Mouse (Mus musculus): ENCODE data around the gene Tas2r104. TPM values are rescaled to one million over a fixed set of nuclear protein-coding genes. Genes with fewer than 3 reads are reported as not detected.

The Tas2r104 gene
- not detected in 2 replicates for polyA plus RNA-seq (2016; fragmentation: Nextera tagmentation; extraction: Ambion mirVana)

- 80% methylated on average over 1 of the region's 1 CpGs for WGBS
- H3K36me3 ChIP-seq: no peaks in the 10 kb centered on the region
- H3K4me2 ChIP-seq (replicated peaks): no peak within 1 kb of the TSS
- no peaks in the 10 kb centered on the region for H3K4me1 ChIP-seq
- H3K9ac ChIP-seq (replicated peaks): no peak within 1 kb of the TSS
- no peaks in the 10 kb centered on the region for H3K27me3 ChIP-seq
- no peaks in the 10 kb centered on the region for H3K9me3 ChIP-seq
- no peak within 1 kb of the TSS for H3K27ac ChIP-seq (replicated peaks)
- H3K4me3 ChIP-seq: no peak within 1 kb of the TSS
- no peak for ATAC-seq (ENCODE audit: low FRiP score, low read depth)
These were observed at the start of gene Tas2r104 for GRCm38 (mm10) chr6:131685644-131686043. Tas2r104 (minus strand) TSS chr6:131685744.

DNA sequence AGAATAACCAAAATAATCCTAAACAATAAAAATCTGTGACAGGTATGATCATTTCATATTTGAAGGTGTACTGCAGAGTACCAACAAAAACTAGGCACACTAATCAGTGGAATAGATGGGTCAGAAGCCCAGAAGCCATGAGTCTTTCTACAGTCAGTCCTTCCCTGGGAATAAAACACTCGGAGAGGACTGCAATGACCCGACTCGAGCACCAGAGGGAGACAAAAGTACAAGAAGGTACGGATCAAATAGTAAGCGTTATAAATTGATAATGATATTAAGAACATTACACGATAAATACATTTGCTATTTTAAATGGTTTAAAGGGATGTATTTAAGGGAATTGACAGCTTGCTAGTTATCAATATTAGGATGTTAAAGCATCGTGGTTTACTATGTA lies 27.3 kb upstream of the Tas2r104 start:
- Histone ChIP-seq H3K4me2 (replicated peaks) (no peak overlapping the region), H3K9ac (replicated peaks) (no peak overlapping the region), H3K4me3 (no peak overlapping the region), H3K4me1 (no peaks in the 10 kb centered on the region), H3K36me3 (no peaks in the 10 kb centered on the region), H3K9me3 (peaks cover 7% of the 10 kb centered on the region; the same call in 1 of the 2 replicates), H3K27ac (replicated peaks) (no peak overlapping the region), H3K27me3 (no peaks in the 10 kb centered on the region)
- WGBS: 50% methylated on average over 7 of the region's 7 CpGs
- ATAC-seq (ENCODE audit: low FRiP score, low read depth): no peak

DNA sequence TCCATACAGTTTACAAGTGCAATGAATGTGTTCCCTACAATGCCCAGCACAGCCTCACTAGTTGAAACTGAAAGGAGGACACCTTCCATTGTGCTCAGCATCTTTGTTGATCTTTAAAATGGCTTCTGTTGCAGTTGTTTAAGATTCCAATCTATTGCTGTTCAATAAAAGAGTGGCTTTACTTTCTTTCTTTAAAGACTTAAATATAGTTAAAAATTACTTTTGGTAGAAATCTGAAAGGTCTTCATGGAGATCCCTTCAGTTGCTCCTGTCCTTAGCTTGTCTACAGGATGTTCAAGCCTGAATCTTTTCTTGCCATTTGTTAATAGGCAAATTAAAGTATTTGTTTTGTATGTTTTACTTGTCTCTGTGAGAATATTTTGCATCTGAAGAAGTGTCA lies 4.4 kb upstream of the Tas2r104 start, which contains the start of gene Tas2r114:
Gene Tas2r114, minus strand, starts transcription at position 101 of the 400 bp plus-strand sequence.
- Histone ChIP-seq H3K4me2 (replicated peaks) (no peak within 1 kb of the TSS), H3K4me3 (no peak within 1 kb of the TSS), H3K27me3 (no peaks in the 10 kb centered on the region), H3K4me1 (no peaks in the 10 kb centered on the region), H3K27ac (replicated peaks) (no peak within 1 kb of the TSS), H3K9me3 (peaks cover 5% of the 10 kb centered on the region; the same call in 1 of the 2 replicates), H3K36me3 (no peaks in the 10 kb centered on the region), H3K9ac (replicated peaks) (no peak within 1 kb of the TSS)
- no peak for ATAC-seq (ENCODE audit: low FRiP score, low read depth)

- no peaks in the 10 kb centered on the region for H3K36me3 ChIP-seq
- H3K9ac ChIP-seq (replicated peaks): no peak within 1 kb of the TSS
- H3K4me3 ChIP-seq: no peak within 1 kb of the TSS
- H3K27me3 ChIP-seq: no peaks in the 10 kb centered on the region
- H3K4me1 ChIP-seq: no peaks in the 10 kb centered on the region
- WGBS: 75% methylated on average over 1 of the region's 1 CpGs
- no peak for ATAC-seq (ENCODE audit: low FRiP score, low read depth)
- no peak within 1 kb of the TSS for H3K27ac ChIP-seq (replicated peaks)
- H3K4me2 ChIP-seq (replicated peaks): no peak within 1 kb of the TSS
- peaks cover 5% of the 10 kb centered on the region; the same call in 1 of the 2 replicates for H3K9me3 ChIP-seq
These were observed 1.9 kb upstream of the Tas2r104 start, which contains the start of gene Tas2r105 for GRCm38 (mm10) chr6:131687395-131687794. Tas2r105 (minus strand) TSS chr6:131687495.

DNA sequence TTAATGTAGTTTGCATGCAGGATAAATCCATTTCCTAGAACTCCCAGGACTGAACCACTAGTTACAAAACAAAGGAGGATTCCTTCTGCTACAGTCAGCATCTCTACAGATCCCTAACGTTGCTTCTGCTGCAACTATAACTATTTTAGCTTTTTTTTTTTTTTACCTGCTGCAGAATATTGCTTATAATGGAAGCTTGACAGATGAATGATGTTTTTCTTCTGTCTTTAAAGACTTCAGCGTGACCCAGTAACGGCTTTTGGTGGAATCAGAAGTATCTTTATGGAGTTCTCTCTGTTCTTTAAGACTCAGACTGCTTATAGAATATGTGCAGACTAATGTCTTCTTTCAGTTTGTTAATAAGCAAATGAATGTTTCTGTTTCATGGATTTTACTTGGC lies 6.8 kb downstream of the Tas2r104 start, which contains the start of gene Tas2r106:
Gene Tas2r106, minus strand, starts transcription at position 101 of the 400 bp plus-strand sequence.
- ATAC-seq (ENCODE audit: low FRiP score, low read depth): no peak
- Histone ChIP-seq H3K36me3 (no peaks in the 10 kb centered on the region), H3K4me3 (no peak within 1 kb of the TSS), H3K4me1 (no peaks in the 10 kb centered on the region), H3K9me3 (0 out of 2 replicates have a peak, but pooled peaks cover 7% of the 10 kb centered on the region), H3K27me3 (no peaks in the 10 kb centered on the region), H3K27ac (replicated peaks) (no peak within 1 kb of the TSS), H3K9ac (replicated peaks) (no peak within 1 kb of the TSS), H3K4me2 (replicated peaks) (no peak within 1 kb of the TSS)
- WGBS: 78% methylated on average over 3 of the region's 3 CpGs

GRCm38 (mm10) chr6:131660049-131660448 lies 25.5 kb downstream of the Tas2r104 start, which contains the start of gene Tas2r107:
Tas2r107 (minus strand) TSS chr6:131660149.
- Histone ChIP-seq H3K4me1 (no peaks in the 10 kb centered on the region), H3K4me2 (replicated peaks) (no peak within 1 kb of the TSS), H3K9me3 (peaks cover 15% of the 10 kb centered on the region), H3K4me3 (no peak within 1 kb of the TSS), H3K36me3 (no peaks in the 10 kb centered on the region), H3K27ac (replicated peaks) (no peak within 1 kb of the TSS), H3K9ac (replicated peaks) (no peak within 1 kb of the TSS), H3K27me3 (no peaks in the 10 kb centered on the region)
- ATAC-seq (ENCODE audit: low FRiP score, low read depth): no peak

Other genes starting within 250 kb of the Tas2r104 start
- not detected in 2 replicates for gene 5430401F13Rik, start 199.3 kb downstream of the Tas2r104 start, polyA plus RNA-seq (2016; fragmentation: Nextera tagmentation; extraction: Ambion mirVana)
- not detected in 2 replicates for gene Gm6619, start 199.3 kb downstream of the Tas2r104 start, polyA plus RNA-seq (2016; fragmentation: Nextera tagmentation; extraction: Ambion mirVana)
- gene Tas2r130, start 54.8 kb downstream of the Tas2r104 start, polyA plus RNA-seq (2016; fragmentation: Nextera tagmentation; extraction: Ambion mirVana): not detected in 2 replicates
- not detected in 2 replicates for gene Tas2r107, start 25.6 kb downstream of the Tas2r104 start, polyA plus RNA-seq (2016; fragmentation: Nextera tagmentation; extraction: Ambion mirVana)
- not detected in 2 replicates for gene Tas2r106, start 6.9 kb downstream of the Tas2r104 start, polyA plus RNA-seq (2016; fragmentation: Nextera tagmentation; extraction: Ambion mirVana)
- not detected in 2 replicates for gene Tas2r105, start 1.8 kb upstream of the Tas2r104 start, polyA plus RNA-seq (2016; fragmentation: Nextera tagmentation; extraction: Ambion mirVana)
- gene Tas2r114, start 4.3 kb upstream of the Tas2r104 start, polyA plus RNA-seq (2016; fragmentation: Nextera tagmentation; extraction: Ambion mirVana): not detected in 2 replicates

Measured in midbrain, embryonic 12.5 days (tissue).